Mouse (Mus musculus): ENCODE measurements at regions not wholly inside any gene's neighbourhood (a gene's known extent, or its start where the extent isn't known, plus 50 kb on each side); places are given as distances from the start of the nearest gene placed in this dataset.

- peak; percentile 18 for DNase-seq
These were observed 94.5 kb downstream of the Olfm1 start for GRCm38 (mm10) chr2:28287210-28287860.

- DNase-seq: no peak
These were observed 96.5 kb downstream of the Olfm1 start for GRCm38 (mm10) chr2:28289339-28289738.

GRCm38 (mm10) chr2:28289860-28290471, 97.2 kb downstream of the Olfm1 start:
- DNase-seq: peak; percentile 16

GRCm38 (mm10) chr2:28294509-28294908, 101.7 kb downstream of the Olfm1 start:
- DNase-seq: peak; percentile 78

GRCm38 (mm10) chr2:28296183-28296582, 103.4 kb downstream of the Olfm1 start:
- no peak for DNase-seq

GRCm38 (mm10) chr2:28298738-28299137, 105.9 kb downstream of the Olfm1 start:
- DNase-seq: no peak

- no peak for DNase-seq
These were observed 106.6 kb downstream of the Olfm1 start for GRCm38 (mm10) chr2:28299346-28299745.

- no peak for DNase-seq
These were observed 108.5 kb downstream of the Olfm1 start for GRCm38 (mm10) chr2:28301313-28301712.

GRCm38 (mm10) chr2:28303936-28304335, 111.1 kb downstream of the Olfm1 start:
- no peak for DNase-seq

- peak; percentile 51 for DNase-seq
These were observed 111.9 kb downstream of the Olfm1 start for GRCm38 (mm10) chr2:28304712-28305111.

GRCm38 (mm10) chr2:28309122-28309521, 116.3 kb downstream of the Olfm1 start:
- DNase-seq: no peak

- no peak for DNase-seq
These were observed 119.4 kb downstream of the Olfm1 start for GRCm38 (mm10) chr2:28312212-28312611.

- no peak for DNase-seq
These were observed 121.1 kb upstream of the Ppp1r26 start for GRCm38 (mm10) chr2:28325502-28325901.

- no peak for DNase-seq
These were observed 120.5 kb upstream of the Ppp1r26 start for GRCm38 (mm10) chr2:28326056-28326455.

- no peak for DNase-seq
These were observed 119.9 kb upstream of the Ppp1r26 start for GRCm38 (mm10) chr2:28326682-28327081.

- no peak for DNase-seq
These were observed 117.5 kb upstream of the Ppp1r26 start for GRCm38 (mm10) chr2:28329130-28329529.

GRCm38 (mm10) chr2:28335141-28335789, 111.3 kb upstream of the Ppp1r26 start:
- no peak for DNase-seq

- DNase-seq: no peak
These were observed 110.8 kb upstream of the Ppp1r26 start for GRCm38 (mm10) chr2:28335810-28336209.

GRCm38 (mm10) chr2:28336349-28337309, 110.0 kb upstream of the Ppp1r26 start:
- no peak for DNase-seq

GRCm38 (mm10) chr2:28337561-28337960, 109.0 kb upstream of the Ppp1r26 start:
- no peak for DNase-seq

GRCm38 (mm10) chr2:28341304-28341703, 105.3 kb upstream of the Ppp1r26 start:
- DNase-seq: peak; percentile 53

GRCm38 (mm10) chr2:28348453-28348852, 98.1 kb upstream of the Ppp1r26 start:
- no peak for DNase-seq

- DNase-seq: no peak
These were observed 96.7 kb upstream of the Ppp1r26 start for GRCm38 (mm10) chr2:28349911-28350310.

Data from kidney, postnatal 14 days (tissue).